Mouse (Mus musculus) ES-Bruce4 (cell line): ENCODE data around the gene Tor4a.

Experiments
- CTCF ChIP-seq: IDR thresholded peaks from one replicate; pipeline ENCODE4 v1.8.1; 2011; ENCODE audit warnings: low read depth, low read length
- POLR2A ChIP-seq: IDR thresholded peaks from one replicate; pipeline ENCODE4 v1.8.1; 2011; ENCODE audit warnings: low read length; ENCODE audit not compliant: insufficient read depth

DNA sequence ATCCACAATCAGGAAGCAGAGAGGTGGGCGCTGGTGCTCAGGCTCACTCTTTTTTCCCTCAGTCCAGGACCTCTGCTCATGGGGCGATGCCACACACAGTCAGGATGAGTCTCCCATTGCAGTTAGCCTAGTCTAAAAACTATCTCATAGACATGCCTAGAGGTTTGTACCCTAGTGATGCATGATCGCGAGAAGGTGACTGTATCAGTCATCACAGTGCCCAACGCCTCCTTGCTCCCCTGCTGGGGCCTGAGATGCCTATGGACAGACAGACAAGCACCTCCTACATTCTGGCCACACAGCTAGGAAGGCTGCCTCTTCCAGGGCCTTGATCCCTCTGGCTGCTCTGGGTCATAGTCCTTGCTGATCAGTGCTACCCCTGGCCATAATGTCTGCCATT, 49.3 kb downstream of the Tor4a start:
- TF ChIP-seq POLR2A (no peak), CTCF (no peak)
